Mouse (Mus musculus) liver, embryonic 15.5 days (tissue): ENCODE measurements at regions not wholly inside any gene's neighbourhood (a gene's known extent, or its start where the extent isn't known, plus 50 kb on each side); places are given as distances from the start of the nearest gene placed in this dataset.

Source experiments
- ATAC-seq: fragments of 200-750 bp; cut with Nextera tagmentation; 2 replicates; pipeline ENCODE4 v1.8.0; 2017; ENCODE audit warnings: moderate number of reproducible peaks, mild to moderate bottlenecking, moderate library complexity; ENCODE audit not compliant: insufficient read depth
- H3K27ac ChIP-seq: fragments of 300-500 bp; sonication (generic); replicated peaks from 2 replicates; pipeline ENCODE4 v1.5.1; 2015; ENCODE audit warnings: mild to moderate bottlenecking, inconsistent platforms
- H3K27me3 ChIP-seq: fragments of 300-500 bp; sonication (generic); 2 replicates; pipeline ENCODE4 v1.6.1; 2015; ENCODE audit warnings: mild to moderate bottlenecking, inconsistent platforms
- H3K36me3 ChIP-seq: fragments of 300-500 bp; sonication (generic); replicated peaks from 2 replicates; pipeline ENCODE4 v1.6.1; 2015; ENCODE audit warnings: moderate library complexity, mild to moderate bottlenecking, inconsistent platforms
- H3K4me1 ChIP-seq: fragments of 300-500 bp; sonication (generic); replicated peaks from 2 replicates; pipeline ENCODE4 v1.6.1; 2015; ENCODE audit warnings: inconsistent platforms
- H3K4me2 ChIP-seq: fragments of 300-500 bp; sonication (generic); 2 replicates; pipeline ENCODE4 v1.6.1; 2015; ENCODE audit warnings: moderate library complexity, mild to moderate bottlenecking, inconsistent platforms
- H3K4me3 ChIP-seq: fragments of 300-500 bp; sonication (generic); replicated peaks from 2 replicates; pipeline ENCODE4 v1.5.1; 2015; ENCODE audit warnings: mild to moderate bottlenecking, inconsistent platforms
- H3K9ac ChIP-seq: fragments of 300-500 bp; sonication (generic); 2 replicates; pipeline ENCODE4 v1.6.1; 2015; ENCODE audit warnings: moderate library complexity, mild to moderate bottlenecking, inconsistent platforms
- H3K9me3 ChIP-seq: fragments of 300-500 bp; sonication (generic); replicated peaks from 2 replicates; pipeline ENCODE4 v1.6.1; 2016; ENCODE audit warnings: inconsistent platforms
- WGBS: fragments of 180-500 bp; shearing (Covaris S2); methylation state at CpG from one replicate; pipeline ENCODE4 v1.1.7; 2015; ENCODE audit warnings: mixed read lengths; ENCODE audit not compliant: insufficient replicate concordance; 5-methylcytosine and 5-hydroxymethylcytosine counted together

DNA sequence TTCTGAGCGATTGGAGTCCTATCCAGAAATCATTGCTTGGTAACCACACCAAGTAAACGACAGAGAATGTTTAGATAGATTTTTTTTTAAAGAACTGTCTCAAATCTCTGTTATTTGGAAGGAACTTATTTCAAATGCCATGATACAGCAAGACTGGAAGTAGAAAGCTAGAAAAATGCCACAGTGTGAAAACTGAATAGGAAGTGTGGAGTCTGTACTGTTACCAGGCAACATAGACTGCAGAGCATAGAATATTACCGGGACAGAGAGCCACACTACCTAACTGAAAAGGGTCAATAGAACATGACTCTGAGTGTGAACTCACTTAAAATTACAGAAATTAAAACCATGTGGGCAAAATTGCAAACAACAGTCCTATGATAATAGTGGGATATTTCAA lies 52.4 kb upstream of the Adcy1 start:
- no peak overlapping the region for H3K4me2 ChIP-seq
- ATAC-seq: no peak
- no peaks in the 10 kb centered on the region for H3K4me1 ChIP-seq
- H3K9me3 ChIP-seq: no peaks in the 10 kb centered on the region
- no peaks in the 10 kb centered on the region for H3K27me3 ChIP-seq
- H3K9ac ChIP-seq: no peak overlapping the region
- no peak overlapping the region for H3K4me3 ChIP-seq
- no peaks in the 10 kb centered on the region for H3K36me3 ChIP-seq
- WGBS: 63% methylated on average over 3 of the region's 3 CpGs
- no peak overlapping the region for H3K27ac ChIP-seq

DNA sequence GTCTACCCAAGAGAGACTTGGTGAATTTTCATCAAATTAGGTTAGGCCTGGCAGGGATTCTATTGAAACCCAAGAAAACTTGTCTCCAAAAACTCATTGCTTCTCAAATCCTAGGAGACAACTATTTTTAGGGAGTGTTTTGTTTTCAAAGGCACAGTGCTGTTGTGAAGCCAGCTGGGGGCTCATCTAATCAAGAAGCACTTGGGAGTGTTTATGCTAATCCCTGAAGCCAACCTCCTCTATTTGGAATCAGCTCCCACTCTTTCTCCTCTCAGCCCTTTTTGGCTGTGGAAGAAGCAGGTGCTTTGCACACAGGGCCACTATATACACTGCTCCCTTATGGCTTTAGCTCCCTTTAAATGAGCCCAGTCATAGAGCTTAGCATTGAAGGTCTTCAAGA lies 64.0 kb upstream of the Adcy1 start:
- Histone ChIP-seq H3K36me3 (no peaks in the 10 kb centered on the region), H3K27me3 (no peaks in the 10 kb centered on the region), H3K4me1 (no peaks in the 10 kb centered on the region), H3K9me3 (no peaks in the 10 kb centered on the region), H3K27ac (no peak overlapping the region), H3K9ac (no peak overlapping the region), H3K4me3 (no peak overlapping the region), H3K4me2 (no peak overlapping the region)
- ATAC-seq: no peak

DNA sequence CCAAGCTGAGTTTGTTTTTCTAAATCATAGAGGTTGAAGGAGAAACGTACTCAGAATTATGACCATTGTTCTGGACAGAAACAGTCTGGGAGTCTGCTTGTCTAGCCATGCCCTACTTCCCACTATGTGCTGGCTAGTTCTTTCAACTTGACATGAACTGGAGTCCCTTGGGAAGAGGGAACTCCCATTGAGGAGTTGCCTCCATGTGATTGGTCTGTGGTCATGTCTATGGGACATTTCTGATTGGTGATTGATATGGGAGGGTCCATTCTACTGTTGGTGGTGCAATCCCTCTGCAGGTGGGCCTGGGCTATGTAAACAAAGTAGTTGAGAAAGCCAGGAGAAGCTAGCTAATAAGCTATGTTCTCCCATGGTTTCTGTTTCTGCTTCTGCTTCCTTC lies 64.5 kb upstream of the Adcy1 start:
- Histone ChIP-seq H3K4me3 (no peak overlapping the region), H3K36me3 (no peaks in the 10 kb centered on the region), H3K4me1 (no peaks in the 10 kb centered on the region), H3K27me3 (no peaks in the 10 kb centered on the region), H3K4me2 (no peak overlapping the region), H3K9me3 (no peaks in the 10 kb centered on the region), H3K27ac (no peak overlapping the region), H3K9ac (no peak overlapping the region)
- no peak for ATAC-seq
- WGBS: 32% methylated on average over 1 of the region's 1 CpGs

DNA sequence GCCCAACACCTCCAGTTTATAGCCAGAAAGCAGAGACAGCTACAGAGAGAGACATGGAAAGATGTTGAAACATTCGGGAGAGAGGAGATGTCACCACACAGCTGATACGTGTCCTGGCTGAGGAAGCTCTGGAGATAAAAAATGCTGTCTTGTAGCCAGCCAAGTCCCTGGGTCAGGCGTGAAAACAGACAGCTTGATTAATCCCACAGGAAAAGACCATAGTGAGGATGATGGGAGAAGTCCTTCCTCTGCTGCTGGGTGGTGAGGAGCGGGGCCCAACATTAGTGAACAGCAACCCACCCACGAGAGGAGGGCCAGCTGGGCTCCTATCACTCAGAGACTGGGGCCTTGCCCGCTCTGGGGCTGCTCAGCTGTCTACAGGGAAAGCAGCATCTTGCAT lies 65.8 kb upstream of the Adcy1 start:
- H3K4me3 ChIP-seq: no peak overlapping the region
- H3K9ac ChIP-seq: no peak overlapping the region
- H3K27ac ChIP-seq: no peak overlapping the region
- H3K4me2 ChIP-seq: no peak overlapping the region
- no peaks in the 10 kb centered on the region for H3K4me1 ChIP-seq
- no peaks in the 10 kb centered on the region for H3K27me3 ChIP-seq
- no peaks in the 10 kb centered on the region for H3K36me3 ChIP-seq
- H3K9me3 ChIP-seq: no peaks in the 10 kb centered on the region
- whole genome bisulfite sequencing: 61% methylated on average over 6 of the region's 6 CpGs
- ATAC-seq: no peak

DNA sequence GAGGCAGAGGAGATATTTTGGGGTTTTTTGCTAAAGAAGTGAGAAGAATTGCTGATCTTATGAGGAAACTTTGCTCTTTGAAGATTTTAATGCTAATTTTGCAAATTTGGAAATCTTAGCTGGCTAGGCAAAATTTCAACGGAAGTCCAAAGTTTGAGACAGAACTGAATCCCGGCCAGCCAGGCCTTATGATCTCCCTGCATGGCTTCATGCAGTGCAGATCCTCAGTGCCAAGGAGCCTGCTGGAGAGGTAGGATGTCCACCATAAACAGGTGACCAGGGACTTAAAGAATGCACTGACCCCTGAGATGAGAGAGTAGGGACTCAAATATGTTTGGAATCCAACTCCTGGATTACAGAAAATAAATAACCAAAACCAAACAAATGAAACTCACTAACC lies 69.6 kb upstream of the Adcy1 start:
- H3K27ac ChIP-seq: no peak overlapping the region
- H3K4me2 ChIP-seq: no peak overlapping the region
- no peak overlapping the region for H3K4me3 ChIP-seq
- 74% methylated on average over 2 of the region's 2 CpGs for WGBS
- no peak for ATAC-seq
- H3K36me3 ChIP-seq: no peaks in the 10 kb centered on the region
- H3K9me3 ChIP-seq: no peaks in the 10 kb centered on the region
- no peaks in the 10 kb centered on the region for H3K27me3 ChIP-seq
- no peaks in the 10 kb centered on the region for H3K4me1 ChIP-seq
- H3K9ac ChIP-seq: no peak overlapping the region

DNA sequence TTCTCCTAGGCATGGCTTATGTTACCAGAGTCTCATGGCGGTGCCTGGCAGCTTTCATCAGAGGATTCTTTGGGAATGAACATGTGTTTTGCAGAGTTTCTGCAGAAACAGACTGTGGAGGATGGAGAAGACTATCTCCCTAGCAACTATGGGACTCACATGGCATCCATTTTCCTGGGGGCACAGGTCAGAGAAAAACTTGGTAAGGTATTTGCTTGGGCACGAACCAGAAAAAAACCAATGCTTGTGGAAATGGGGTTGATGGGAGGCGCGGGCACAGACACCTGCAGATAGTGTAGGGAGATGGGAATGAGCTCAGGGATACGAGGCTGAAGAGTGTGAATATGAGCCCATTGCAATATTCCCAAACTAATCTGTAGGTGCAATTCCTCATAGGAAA lies 71.7 kb upstream of the Adcy1 start:
- Histone ChIP-seq H3K4me3 (no peak overlapping the region), H3K9me3 (no peaks in the 10 kb centered on the region), H3K27me3 (no peaks in the 10 kb centered on the region), H3K36me3 (no peaks in the 10 kb centered on the region), H3K4me1 (no peaks in the 10 kb centered on the region), H3K27ac (no peak overlapping the region), H3K9ac (no peak overlapping the region), H3K4me2 (no peak overlapping the region)
- WGBS: 67% methylated on average over 5 of the region's 5 CpGs
- ATAC-seq: no peak

DNA sequence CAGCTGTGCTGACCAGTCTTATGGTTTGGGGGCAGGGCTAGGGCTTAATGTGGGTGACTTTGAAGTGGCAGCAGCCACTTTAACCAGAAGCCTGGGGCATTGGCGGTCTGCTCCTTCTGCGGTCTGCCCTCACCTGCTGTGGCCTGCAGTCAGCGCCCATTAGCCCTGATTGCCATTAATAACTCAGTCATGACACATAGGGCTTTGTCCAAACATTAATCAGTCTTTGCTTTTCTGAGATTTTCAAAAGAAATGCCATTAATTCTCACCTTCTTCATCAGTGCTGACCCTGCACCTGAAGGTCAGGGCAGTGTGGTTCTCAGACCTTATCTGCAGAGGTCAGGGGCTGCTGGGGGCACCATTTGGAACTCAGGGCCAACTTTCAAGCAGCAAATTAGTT lies 72.6 kb upstream of the Adcy1 start:
- WGBS: 52% methylated on average over 3 of the region's 3 CpGs
- ATAC-seq: no peak
- no peak overlapping the region for H3K4me3 ChIP-seq

DNA sequence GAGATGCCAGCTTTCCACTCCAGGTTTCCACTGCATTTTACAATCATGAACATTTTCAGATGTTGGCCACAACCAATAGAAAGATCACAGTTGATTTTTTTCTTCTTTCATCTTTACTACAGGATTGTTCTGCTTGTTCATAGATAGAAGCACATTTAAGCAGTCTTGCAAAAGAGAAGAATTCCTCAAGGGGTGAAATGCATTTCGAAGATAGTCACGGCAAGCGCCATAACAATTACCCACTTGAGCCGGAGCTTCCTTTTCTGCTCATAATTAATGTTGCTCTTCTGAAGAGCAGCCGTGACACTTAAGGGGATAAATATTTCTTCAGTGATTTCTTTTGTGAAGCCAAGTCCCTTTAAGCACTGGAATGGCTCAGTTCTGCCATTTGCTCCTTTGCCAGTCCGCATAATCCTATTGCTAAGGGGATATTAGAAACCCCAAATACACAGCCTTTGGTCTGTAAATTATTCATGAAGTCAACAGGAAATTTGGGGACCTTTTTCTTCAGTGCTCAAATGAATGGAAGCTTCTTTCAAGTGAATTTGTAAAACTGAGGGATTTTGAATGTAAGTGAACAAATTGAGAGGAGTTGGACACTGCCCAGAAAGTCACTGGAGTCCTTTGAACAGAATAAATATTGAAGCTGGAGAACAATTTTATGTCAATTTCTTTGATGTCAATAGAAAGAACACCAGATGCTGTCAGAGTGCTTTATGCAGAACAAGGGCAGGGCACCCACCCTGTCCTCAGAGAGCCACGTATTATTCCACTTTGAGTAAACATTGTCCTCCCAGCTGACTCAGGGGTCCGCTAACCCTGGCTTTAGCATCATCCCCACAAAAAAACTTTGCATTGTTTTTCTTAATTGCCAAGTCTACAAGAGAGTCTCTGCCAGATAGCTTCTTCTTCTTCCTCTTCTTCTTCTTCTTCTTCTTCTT lies 74.1 kb upstream of the Adcy1 start:
- no peaks in the 10 kb centered on the region for H3K4me1 ChIP-seq
- no peak overlapping the region for H3K27ac ChIP-seq
- H3K9me3 ChIP-seq: no peaks in the 10 kb centered on the region
- no peak overlapping the region for H3K4me2 ChIP-seq
- 64% methylated on average over 8 of the region's 8 CpGs for WGBS
- no peak for ATAC-seq
- H3K4me3 ChIP-seq: no peak overlapping the region
- no peak overlapping the region for H3K9ac ChIP-seq
- no peaks in the 10 kb centered on the region for H3K27me3 ChIP-seq
- H3K36me3 ChIP-seq: no peaks in the 10 kb centered on the region

More for the DNA sequence above, 72.6 kb upstream of the Adcy1 start:
- H3K36me3 ChIP-seq: no peaks in the 10 kb centered on the region
- no peak overlapping the region for H3K27ac ChIP-seq
- H3K4me2 ChIP-seq: no peak overlapping the region
- H3K4me1 ChIP-seq: no peaks in the 10 kb centered on the region
- no peaks in the 10 kb centered on the region for H3K9me3 ChIP-seq
- no peak overlapping the region for H3K9ac ChIP-seq
- H3K27me3 ChIP-seq: no peaks in the 10 kb centered on the region

DNA sequence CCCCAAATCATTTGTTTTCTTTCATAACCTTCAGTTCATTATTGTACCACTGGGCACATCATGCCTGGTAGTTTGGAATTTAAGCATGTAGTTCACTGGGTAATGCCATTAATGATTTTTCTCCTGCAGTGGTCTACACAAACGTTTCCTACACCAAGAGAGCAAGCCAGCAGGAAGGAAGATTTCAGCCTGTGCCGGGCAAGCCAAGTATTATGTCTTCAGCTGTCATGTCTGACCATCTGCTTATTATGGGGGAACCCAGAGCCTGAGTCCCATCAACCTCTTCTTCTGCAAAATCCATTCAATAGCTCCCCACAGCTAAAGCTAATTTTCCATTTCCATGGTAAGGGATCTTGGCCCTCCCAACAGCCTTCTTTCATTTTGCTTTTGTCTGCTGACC lies 75.3 kb upstream of the Adcy1 start:
- no peak overlapping the region for H3K27ac ChIP-seq
- no peak overlapping the region for H3K4me3 ChIP-seq
- no peaks in the 10 kb centered on the region for H3K4me1 ChIP-seq
- no peak overlapping the region for H3K9ac ChIP-seq
- no peak overlapping the region for H3K4me2 ChIP-seq
- H3K9me3 ChIP-seq: no peaks in the 10 kb centered on the region
- ATAC-seq: no peak
- 37% methylated on average over 2 of the region's 2 CpGs for WGBS
- H3K36me3 ChIP-seq: no peaks in the 10 kb centered on the region
- H3K27me3 ChIP-seq: no peaks in the 10 kb centered on the region

DNA sequence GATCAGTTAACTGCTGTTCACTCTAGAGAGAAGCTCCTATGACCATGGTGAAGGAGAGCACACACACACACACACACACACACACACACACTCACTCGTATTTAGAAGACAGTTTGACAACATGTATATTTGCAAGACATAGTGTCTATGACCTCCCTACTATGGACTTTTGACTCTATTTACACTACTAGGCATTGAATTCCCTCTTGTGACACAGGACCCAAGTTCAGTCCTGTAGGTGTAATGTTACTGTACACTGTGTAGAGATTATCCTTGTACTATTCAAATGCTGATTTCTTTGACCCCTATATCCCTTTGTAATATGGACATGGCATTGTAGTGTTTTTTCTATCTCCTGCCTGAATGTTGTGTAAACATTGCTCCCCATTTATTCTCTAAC lies 76.2 kb upstream of the Adcy1 start:
- 48% methylated on average over 1 of the region's 1 CpGs for WGBS
- ATAC-seq: peak; percentile 42; the same call in 1 of the 2 replicates
- no peaks in the 10 kb centered on the region for H3K36me3 ChIP-seq
- H3K4me2 ChIP-seq: no peak overlapping the region
- no peak overlapping the region for H3K4me3 ChIP-seq
- no peaks in the 10 kb centered on the region for H3K4me1 ChIP-seq
- no peak overlapping the region for H3K9ac ChIP-seq
- no peaks in the 10 kb centered on the region for H3K27me3 ChIP-seq
- no peaks in the 10 kb centered on the region for H3K9me3 ChIP-seq
- no peak overlapping the region for H3K27ac ChIP-seq

DNA sequence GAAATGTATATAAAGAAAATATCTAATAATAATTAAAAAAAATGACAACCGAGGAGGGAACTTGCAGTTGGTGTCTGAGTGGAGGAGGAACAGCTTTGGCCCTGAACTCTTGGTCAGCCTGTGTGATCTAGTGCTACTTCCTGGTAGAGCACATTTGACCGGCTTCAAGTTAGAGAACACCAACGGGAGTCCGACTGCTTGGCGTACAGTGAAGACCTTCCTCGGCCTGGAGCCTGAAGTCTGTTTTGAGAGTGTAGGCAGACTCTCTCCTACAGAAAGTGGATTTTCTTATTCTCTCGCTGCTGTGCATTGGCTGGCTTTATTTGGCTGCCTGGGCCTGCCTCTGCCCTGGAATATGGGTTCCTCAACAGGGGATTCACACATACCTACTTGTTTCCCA lies 81.2 kb upstream of the Adcy1 start:
- no peak for ATAC-seq
- Histone ChIP-seq H3K4me1 (no peaks in the 10 kb centered on the region), H3K9ac (no peak overlapping the region), H3K9me3 (no peaks in the 10 kb centered on the region), H3K27me3 (no peaks in the 10 kb centered on the region), H3K4me3 (no peak overlapping the region), H3K27ac (no peak overlapping the region), H3K4me2 (no peak overlapping the region), H3K36me3 (no peaks in the 10 kb centered on the region)
- 68% methylated on average over 7 of the region's 7 CpGs for WGBS

DNA sequence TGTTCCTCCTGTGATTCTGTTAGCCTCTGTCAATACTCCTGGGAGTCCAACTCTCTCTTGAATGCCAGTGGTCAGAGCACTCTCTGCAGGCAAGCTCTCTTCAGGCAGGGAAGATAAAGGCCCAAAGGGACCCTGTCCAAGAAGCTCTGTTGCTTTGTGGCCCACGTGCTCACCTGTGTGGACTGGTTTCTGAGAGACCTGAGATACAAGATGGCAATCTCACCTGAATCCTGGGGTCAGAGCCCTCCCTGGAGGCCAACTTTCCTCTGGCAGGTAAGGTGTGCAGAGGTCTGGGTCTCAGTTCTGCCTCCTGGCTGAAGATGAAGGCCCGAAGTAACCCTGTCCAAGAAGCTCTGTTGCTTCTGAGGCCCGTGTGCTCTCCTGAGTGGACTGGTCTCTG lies 83.6 kb upstream of the Adcy1 start:
- H3K27me3 ChIP-seq: no peaks in the 10 kb centered on the region
- H3K4me2 ChIP-seq: no peak overlapping the region
- H3K27ac ChIP-seq: no peak overlapping the region
- 51% methylated on average over 3 of the region's 3 CpGs for WGBS
- H3K4me1 ChIP-seq: no peaks in the 10 kb centered on the region
- no peak overlapping the region for H3K4me3 ChIP-seq
- ATAC-seq: no peak
- no peaks in the 10 kb centered on the region for H3K9me3 ChIP-seq
- H3K36me3 ChIP-seq: no peaks in the 10 kb centered on the region
- H3K9ac ChIP-seq: no peak overlapping the region
